Mouse (Mus musculus): ENCODE results near the gene Dlgap1. TPM values are rescaled to one million over a fixed set of nuclear protein-coding genes. Genes with fewer than 3 reads are reported as not detected.

The Dlgap1 gene
- polyA plus RNA-seq, 1 experiment from 2014 or later = 3.7 TPM

- no peaks in the 10 kb centered on the region for H3K9me3 ChIP-seq (ENCODE audit: control insufficient read depth, low read length)
- H3K27me3 ChIP-seq (replicated peaks; ENCODE audit: control insufficient read depth, insufficient read depth, low read length) = no peaks in the 10 kb centered on the region
- peak overlapping the region; percentile 96 for H3K4me2 ChIP-seq (ENCODE audit: low read depth, low read length)
- DNase-seq (ENCODE audit: low spot score) (peak; percentile 95), ATAC-seq (ENCODE audit: low read depth) (peak; percentile 12; the same call in 1 of the 2 replicates)
- peaks cover 16% of the 10 kb centered on the region for H3K36me3 ChIP-seq (ENCODE audit: control insufficient read depth, insufficient read depth, low read length)
- under 1% methylated on average over 33 of the region's 33 CpGs for WGBS
- peak overlapping the region; percentile 83 for H3K4me3 ChIP-seq (ENCODE audit: low read depth, low read length)
- peaks cover 7% of the 10 kb centered on the region; the same call in 1 of the 2 replicates for H3K4me1 ChIP-seq (ENCODE audit: control insufficient read depth, insufficient read depth, low read length)
- H3K27ac ChIP-seq (replicated peaks; ENCODE audit: low read depth, low read length) = peak overlapping the region; percentile 99
- H3K9ac ChIP-seq (ENCODE audit: low read depth, low read length) = peak overlapping the region; percentile 84
These were observed 880.7 kb downstream of the Dlgap1 start for GRCm38 (mm10) chr17:70849399-70850232.

- peak overlapping the region; percentile 84 for H3K9ac ChIP-seq (ENCODE audit: low read depth, low read length)
- H3K4me2 ChIP-seq (ENCODE audit: low read depth, low read length) = peak overlapping the region; percentile 96
- ATAC-seq (ENCODE audit: low read depth) (peak; percentile 10), DNase-seq (ENCODE audit: low spot score) (peak; percentile 85)
- peaks cover 4% of the 10 kb centered on the region; the same call in 1 of the 2 replicates for H3K4me1 ChIP-seq (ENCODE audit: control insufficient read depth, insufficient read depth, low read length)
- H3K27ac ChIP-seq (replicated peaks; ENCODE audit: low read depth, low read length) = peak overlapping the region; percentile 99
- 0% methylated on average over 40 of the region's 40 CpGs for WGBS
- H3K27me3 ChIP-seq (replicated peaks; ENCODE audit: control insufficient read depth, insufficient read depth, low read length) = no peaks in the 10 kb centered on the region
- no peaks in the 10 kb centered on the region for H3K9me3 ChIP-seq (ENCODE audit: control insufficient read depth, low read length)
- H3K4me3 ChIP-seq (ENCODE audit: low read depth, low read length) = peak overlapping the region; percentile 83
- peaks cover 8% of the 10 kb centered on the region for H3K36me3 ChIP-seq (ENCODE audit: control insufficient read depth, insufficient read depth, low read length)
These were observed 881.5 kb downstream of the Dlgap1 start for GRCm38 (mm10) chr17:70850233-70850995.

GRCm38 (mm10) chr17:70850996-70851991 lies 882.4 kb downstream of the Dlgap1 start:
- ATAC-seq (ENCODE audit: low read depth) (peak; percentile 74), DNase-seq (ENCODE audit: low spot score) (peak; percentile 89)
- H3K9me3 ChIP-seq (ENCODE audit: control insufficient read depth, low read length) = no peaks in the 10 kb centered on the region
- H3K36me3 ChIP-seq (ENCODE audit: control insufficient read depth, insufficient read depth, low read length) = no peaks in the 10 kb centered on the region
- WGBS = under 1% methylated on average over 39 of the region's 54 CpGs
- peaks cover 4% of the 10 kb centered on the region; the same call in 1 of the 2 replicates for H3K4me1 ChIP-seq (ENCODE audit: control insufficient read depth, insufficient read depth, low read length)
- no peaks in the 10 kb centered on the region for H3K27me3 ChIP-seq (replicated peaks; ENCODE audit: control insufficient read depth, insufficient read depth, low read length)
- H3K9ac ChIP-seq (ENCODE audit: low read depth, low read length) = peak overlapping the region; percentile 84
- peak overlapping the region; percentile 83 for H3K4me3 ChIP-seq (ENCODE audit: low read depth, low read length)
- H3K4me2 ChIP-seq (ENCODE audit: low read depth, low read length) = peak overlapping the region; percentile 96
- peak overlapping the region; percentile 99 for H3K27ac ChIP-seq (replicated peaks; ENCODE audit: low read depth, low read length)

GRCm38 (mm10) chr17:70852011-70852685 lies 883.3 kb downstream of the Dlgap1 start:
- H3K27ac ChIP-seq (replicated peaks; ENCODE audit: low read depth, low read length) = peak overlapping the region; percentile 99
- DNase-seq (ENCODE audit: low spot score) (peak; percentile 84), ATAC-seq (ENCODE audit: low read depth) (no peak)
- peak overlapping the region; percentile 84 for H3K9ac ChIP-seq (ENCODE audit: low read depth, low read length)
- under 1% methylated on average over 29 of the region's 29 CpGs for WGBS
- no peaks in the 10 kb centered on the region for H3K36me3 ChIP-seq (ENCODE audit: control insufficient read depth, insufficient read depth, low read length)
- H3K27me3 ChIP-seq (replicated peaks; ENCODE audit: control insufficient read depth, insufficient read depth, low read length) = no peaks in the 10 kb centered on the region
- peaks cover 4% of the 10 kb centered on the region; the same call in 1 of the 2 replicates for H3K4me1 ChIP-seq (ENCODE audit: control insufficient read depth, insufficient read depth, low read length)
- peak overlapping the region; percentile 83 for H3K4me3 ChIP-seq (ENCODE audit: low read depth, low read length)
- peak overlapping the region; percentile 96 for H3K4me2 ChIP-seq (ENCODE audit: low read depth, low read length)
- H3K9me3 ChIP-seq (ENCODE audit: control insufficient read depth, low read length) = no peaks in the 10 kb centered on the region

GRCm38 (mm10) chr17:70852686-70853386 lies 884.0 kb downstream of the Dlgap1 start:
- H3K27me3 ChIP-seq (replicated peaks; ENCODE audit: control insufficient read depth, insufficient read depth, low read length) = no peaks in the 10 kb centered on the region
- under 1% methylated on average over 49 of the region's 51 CpGs for WGBS

GRCm38 (mm10) chr17:70853436-70853905 lies 884.6 kb downstream of the Dlgap1 start, which contains the start of gene Tgif1:
TSS of gene Tgif1 (minus strand) at chr17:70853546.
- Histone ChIP-seq H3K36me3 (ENCODE audit: control insufficient read depth, insufficient read depth, low read length) (no peaks in the 10 kb centered on the region), H3K4me2 (ENCODE audit: low read depth, low read length) (peak within 1 kb of the TSS; percentile 96), H3K27me3 (replicated peaks; ENCODE audit: control insufficient read depth, insufficient read depth, low read length) (no peaks in the 10 kb centered on the region), H3K4me1 (ENCODE audit: control insufficient read depth, insufficient read depth, low read length) (0 out of 2 replicates have a peak, but pooled peaks cover 4% of the 10 kb centered on the region), H3K9ac (ENCODE audit: low read depth, low read length) (peak within 1 kb of the TSS; percentile 84), H3K9me3 (ENCODE audit: control insufficient read depth, low read length) (no peaks in the 10 kb centered on the region), H3K4me3 (ENCODE audit: low read depth, low read length) (peak within 1 kb of the TSS; percentile 83), H3K27ac (replicated peaks; ENCODE audit: low read depth, low read length) (peak within 1 kb of the TSS; percentile 99)
- DNase-seq (ENCODE audit: low spot score) = peak; percentile 81
- 1% methylated on average over 29 of the region's 29 CpGs for WGBS
- 0 out of 2 replicates have a peak, but pooled peaks have one; percentile 3 for ATAC-seq (ENCODE audit: low read depth)

More at GRCm38 (mm10) chr17:70852686-70853386, 884.0 kb downstream of the Dlgap1 start:
- DNase-seq (ENCODE audit: low spot score) (peak; percentile 89), ATAC-seq (ENCODE audit: low read depth) (peak; percentile 48)
- H3K9me3 ChIP-seq (ENCODE audit: control insufficient read depth, low read length) = no peaks in the 10 kb centered on the region
- H3K4me2 ChIP-seq (ENCODE audit: low read depth, low read length) = peak overlapping the region; percentile 96
- no peaks in the 10 kb centered on the region for H3K36me3 ChIP-seq (ENCODE audit: control insufficient read depth, insufficient read depth, low read length)
- H3K4me3 ChIP-seq (ENCODE audit: low read depth, low read length) = peak overlapping the region; percentile 83
- H3K9ac ChIP-seq (ENCODE audit: low read depth, low read length) = peak overlapping the region; percentile 84
- 0 out of 2 replicates have a peak, but pooled peaks cover 4% of the 10 kb centered on the region for H3K4me1 ChIP-seq (ENCODE audit: control insufficient read depth, insufficient read depth, low read length)
- peak overlapping the region; percentile 99 for H3K27ac ChIP-seq (replicated peaks; ENCODE audit: low read depth, low read length)

- ATAC-seq (ENCODE audit: low read depth) = no peak
- Histone ChIP-seq H3K9ac (ENCODE audit: low read depth, low read length) (peak overlapping the region; percentile 84), H3K9me3 (ENCODE audit: control insufficient read depth, low read length) (no peaks in the 10 kb centered on the region), H3K4me3 (ENCODE audit: low read depth, low read length) (peak overlapping the region; percentile 83), H3K27ac (replicated peaks; ENCODE audit: low read depth, low read length) (peak overlapping the region; percentile 99), H3K4me2 (ENCODE audit: low read depth, low read length) (peak overlapping the region; percentile 96), H3K27me3 (replicated peaks; ENCODE audit: control insufficient read depth, insufficient read depth, low read length) (no peaks in the 10 kb centered on the region), H3K4me1 (ENCODE audit: control insufficient read depth, insufficient read depth, low read length) (0 out of 2 replicates have a peak, but pooled peaks cover 4% of the 10 kb centered on the region), H3K36me3 (ENCODE audit: control insufficient read depth, insufficient read depth, low read length) (no peaks in the 10 kb centered on the region)
- 16% methylated on average over 6 of the region's 6 CpGs for WGBS
- DNase-seq (ENCODE audit: low spot score) = peak; percentile 13
These were observed 885.1 kb downstream of the Dlgap1 start for GRCm38 (mm10) chr17:70854021-70854420.

All from embryonic facial prominence, embryonic 14.5 days (tissue).